Mouse (Mus musculus) A20 (cell line): ENCODE results near the gene Them7.

ENCODE experiments used
- DNase-seq: peaks from one replicate; pipeline ENCODE4 v3.0.0-alpha.2; 2011; ENCODE audit warnings: low read depth, low spot score

Gene Them7

GRCm38 (mm10) chr2:105311414-105311813 lies 87.3 kb downstream of the Them7 start:
- DNase-seq: peak; percentile 23

GRCm38 (mm10) chr2:105311991-105312390 lies 87.9 kb downstream of the Them7 start:
- no peak for DNase-seq

GRCm38 (mm10) chr2:105313077-105313476 lies 89.0 kb downstream of the Them7 start:
- DNase-seq: peak; percentile 90

GRCm38 (mm10) chr2:105317556-105318184 lies 93.5 kb downstream of the Them7 start:
- DNase-seq: no peak

- no peak for DNase-seq
These were observed 101.9 kb downstream of the Them7 start for GRCm38 (mm10) chr2:105326067-105326466.

GRCm38 (mm10) chr2:105330024-105330423 lies 105.9 kb downstream of the Them7 start:
- no peak for DNase-seq

- DNase-seq: no peak
These were observed 109.0 kb downstream of the Them7 start for GRCm38 (mm10) chr2:105333107-105333506.

- peak; percentile 72 for DNase-seq
These were observed 110.0 kb downstream of the Them7 start for GRCm38 (mm10) chr2:105333976-105334713.

- no peak for DNase-seq
These were observed 111.5 kb downstream of the Them7 start for GRCm38 (mm10) chr2:105335661-105336060.

GRCm38 (mm10) chr2:105336314-105337027 lies 112.4 kb downstream of the Them7 start:
- DNase-seq: no peak

- no peak for DNase-seq
These were observed 113.2 kb downstream of the Them7 start for GRCm38 (mm10) chr2:105337171-105337875.

GRCm38 (mm10) chr2:105339993-105340392 lies 115.9 kb downstream of the Them7 start:
- DNase-seq: peak; percentile 58

- no peak for DNase-seq
These were observed 124.8 kb downstream of the Them7 start for GRCm38 (mm10) chr2:105348886-105349285.

GRCm38 (mm10) chr2:105356791-105357190 lies 132.7 kb downstream of the Them7 start:
- no peak for DNase-seq

GRCm38 (mm10) chr2:105358040-105358439 lies 133.9 kb downstream of the Them7 start:
- no peak for DNase-seq

GRCm38 (mm10) chr2:105367623-105368022 lies 143.5 kb downstream of the Them7 start:
- DNase-seq: peak; percentile 23

GRCm38 (mm10) chr2:105370240-105370639 lies 146.1 kb downstream of the Them7 start:
- DNase-seq: no peak

- no peak for DNase-seq
These were observed 146.6 kb downstream of the Them7 start for GRCm38 (mm10) chr2:105370698-105371097.

- DNase-seq: no peak
These were observed 148.0 kb downstream of the Them7 start for GRCm38 (mm10) chr2:105372156-105372555.

- peak; percentile 61 for DNase-seq
These were observed 148.6 kb downstream of the Them7 start for GRCm38 (mm10) chr2:105372727-105373126.

- DNase-seq: no peak
These were observed 149.5 kb downstream of the Them7 start for GRCm38 (mm10) chr2:105373658-105374057.

GRCm38 (mm10) chr2:105375261-105375660 lies 151.1 kb downstream of the Them7 start:
- no peak for DNase-seq
